ENCODE assay signal across 8 mouse cellular contexts in the genomic region with DNA sequence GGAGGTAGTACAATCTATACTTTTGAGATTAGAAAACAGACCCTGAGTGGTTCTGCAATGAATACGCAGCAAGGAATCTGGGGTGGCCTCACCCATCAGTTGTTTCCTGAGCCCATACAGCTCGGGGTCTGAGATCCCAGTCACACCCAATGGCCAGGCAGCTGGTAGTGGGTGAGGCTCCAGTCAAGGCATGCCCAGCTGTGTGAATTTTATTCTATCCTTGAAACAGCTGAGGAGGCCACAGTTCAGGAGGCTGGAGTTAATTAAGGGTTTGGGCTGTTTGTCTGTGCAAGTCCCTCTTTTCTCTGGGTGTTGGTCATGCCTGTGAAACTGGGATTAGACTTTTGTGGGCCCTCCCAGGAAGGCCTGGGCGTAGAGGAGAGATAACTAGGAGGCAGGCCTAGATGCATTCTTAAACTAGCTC. TPM values are rescaled to one million over a fixed set of nuclear protein-coding genes. Genes with fewer than 3 reads are reported as not detected.
DNase-seq lines count a peak whose midpoint lies in the region; ATAC-seq and TF ChIP-seq lines count a peak whose summit lies in the region.
"Had no signal": no experiment of that assay in that cellular context is flagged by ENCODE, and none has a peak within 500 bp of the region (broad histone marks: within the 10 kb centered on the region; RNA-seq: fewer than 3 reads in every experiment).

No protein-coding gene starts in this region.

- no peaks in the 10 kb centered on the region for H3K27me3 ChIP-seq in midbrain, embryonic 12.5 days
- no peaks in the 10 kb centered on the region for H3K27me3 ChIP-seq in midbrain, embryonic 10.5 days (ENCODE audit: low read depth, poor library complexity, severe bottlenecking)
- H3K27me3 ChIP-seq in liver, embryonic 15.5 days = no peaks in the 10 kb centered on the region
- H3K27me3 ChIP-seq: midbrain, embryonic 15.5 days had no signal

- H3K36me3 ChIP-seq in midbrain, embryonic 12.5 days = no peaks in the 10 kb centered on the region
- H3K36me3 ChIP-seq in midbrain, embryonic 10.5 days = no peaks in the 10 kb centered on the region
- H3K36me3 ChIP-seq in liver, embryonic 15.5 days (replicated peaks) = peaks cover 46% of the 10 kb centered on the region
- H3K36me3 ChIP-seq: midbrain, embryonic 15.5 days had no signal

- H3K4me3 ChIP-seq in midbrain, embryonic 12.5 days = no peak overlapping the region
- H3K4me3 ChIP-seq in midbrain, embryonic 10.5 days = no peak overlapping the region
- H3K4me3 ChIP-seq in embryonic fibroblast, embryonic 13.5 days (ENCODE audit: insufficient read depth, low read length) = no peak overlapping the region
- H3K4me3 ChIP-seq in liver, embryonic 15.5 days (replicated peaks) = peak overlapping the region; percentile 31
- H3K4me3 ChIP-seq: midbrain, embryonic 15.5 days had no signal

- TF ChIP-seq CTCF in embryonic fibroblast, embryonic 13.5 days (IDR thresholded peaks at IDR 0.05; ENCODE audit: borderline replicate concordance, insufficient read depth, low read length) = no peak

- 0 out of 2 replicates have a peak overlapping the region, but pooled peaks have one; percentile 20 for H3K27ac ChIP-seq in midbrain, embryonic 12.5 days (replicated peaks)
- no peak overlapping the region for H3K27ac ChIP-seq in midbrain, embryonic 10.5 days (replicated peaks)
- H3K27ac ChIP-seq in embryonic fibroblast, embryonic 13.5 days (ENCODE audit: insufficient read depth, low read length) = peak overlapping the region; percentile 44
- peak overlapping the region; percentile 98 for H3K27ac ChIP-seq in liver, embryonic 15.5 days (replicated peaks)
- H3K27ac ChIP-seq: midbrain, embryonic 15.5 days had no signal

- DNase-seq in midbrain, embryonic 10.5 days (ENCODE audit: low spot score) = no peak
- no peak for DNase-seq in thymus, postnatal 25 days
- DNase-seq in cerebellum, postnatal 25 days = no peak
- DNase-seq in right cerebral cortex, postnatal 14 days = no peak

- WGBS in midbrain, embryonic 12.5 days = 82% methylated on average over 3 of the region's 3 CpGs
- WGBS in midbrain, embryonic 10.5 days = 77% methylated on average over 3 of the region's 3 CpGs
- WGBS in liver, embryonic 15.5 days (ENCODE audit: insufficient replicate concordance) = 20% methylated on average over 3 of the region's 3 CpGs

- H3K4me2 ChIP-seq in midbrain, embryonic 12.5 days (replicated peaks) = no peak overlapping the region
- H3K4me2 ChIP-seq in liver, embryonic 15.5 days = peak overlapping the region; percentile 62
- H3K4me2 ChIP-seq: midbrain, embryonic 15.5 days had no signal

- no peak for TF ChIP-seq POLR2A in embryonic fibroblast, embryonic 13.5 days (IDR thresholded peaks at IDR 0.05; ENCODE audit: low read depth, low read length)

- H3K9ac ChIP-seq in midbrain, embryonic 12.5 days (replicated peaks) = no peak overlapping the region
- peak overlapping the region; percentile 59 for H3K9ac ChIP-seq in liver, embryonic 15.5 days
- H3K9ac ChIP-seq: midbrain, embryonic 15.5 days had no signal

- no peak for ATAC-seq in midbrain, embryonic 12.5 days (ENCODE audit: low FRiP score, low read depth)
- ATAC-seq in liver, embryonic 15.5 days (ENCODE audit: insufficient read depth) = peak; percentile 88
- ATAC-seq: midbrain, embryonic 15.5 days had no signal

- no peaks in the 10 kb centered on the region for H3K4me1 ChIP-seq in midbrain, embryonic 12.5 days
- H3K4me1 ChIP-seq in midbrain, embryonic 10.5 days = 0 out of 2 replicates have a peak, but pooled peaks cover under 1% of the 10 kb centered on the region
- H3K4me1 ChIP-seq in embryonic fibroblast, embryonic 13.5 days (ENCODE audit: control insufficient read depth, insufficient read depth, low read length) = peaks cover 13% of the 10 kb centered on the region
- peaks cover 73% of the 10 kb centered on the region for H3K4me1 ChIP-seq in liver, embryonic 15.5 days (replicated peaks)
- H3K4me1 ChIP-seq: midbrain, embryonic 15.5 days had no signal

- no peaks in the 10 kb centered on the region for H3K9me3 ChIP-seq in midbrain, embryonic 12.5 days
- H3K9me3 ChIP-seq in midbrain, embryonic 10.5 days (replicated peaks) = no peaks in the 10 kb centered on the region
- no peaks in the 10 kb centered on the region for H3K9me3 ChIP-seq in liver, embryonic 15.5 days (replicated peaks)
- H3K9me3 ChIP-seq: midbrain, embryonic 15.5 days had no signal

RNA-seq across cellular contexts. Expression of a gene that starts 33.4 kb away (rescaled TPM):
- polyA plus RNA-seq in midbrain, embryonic 12.5 days (2016; fragmentation: Nextera tagmentation; extraction: Ambion mirVana) = 1.2 and 1.6 TPM in 2 replicates
- 2.4 and 2.9 TPM in 2 replicates for polyA plus RNA-seq in midbrain, embryonic 10.5 days (2016; fragmentation: Nextera tagmentation; extraction: Ambion mirVana)
- 0.83 and 2.7 TPM in 2 replicates for polyA plus RNA-seq in embryonic fibroblast, embryonic 13.5 days (2011; ENCODE audit: insufficient read length, low read depth, missing spikeins)
- polyA plus RNA-seq in liver, embryonic 15.5 days (2015; fragmentation: Nextera tagmentation; extraction: Ambion mirVana) = 13.5 and 14.3 TPM in 2 replicates

RNA-seq across cellular contexts. Expression of a gene that starts 44.7 kb away (rescaled TPM):
- polyA plus RNA-seq in midbrain, embryonic 12.5 days (2016; fragmentation: Nextera tagmentation; extraction: Ambion mirVana) = 59.4 and 65.4 TPM in 2 replicates
- 24.5 and 30.9 TPM in 2 replicates for polyA plus RNA-seq in midbrain, embryonic 10.5 days (2016; fragmentation: Nextera tagmentation; extraction: Ambion mirVana)
- 134 and 135 TPM in 2 replicates for polyA plus RNA-seq in embryonic fibroblast, embryonic 13.5 days (2011; ENCODE audit: insufficient read length, low read depth, missing spikeins)
- 34.1 and 35.2 TPM in 2 replicates for polyA plus RNA-seq in liver, embryonic 15.5 days (2015; fragmentation: Nextera tagmentation; extraction: Ambion mirVana)
